Mouse (Mus musculus) ES-E14 (cell line): ENCODE measurements around the gene Zfp609.

Source experiments
- MAFK ChIP-seq: IDR thresholded peaks from 2 replicates; pipeline ENCODE4 v1.6.1; 2014; ENCODE audit warnings: mild to moderate bottlenecking, low read depth, low read length, inconsistent platforms; ENCODE audit not compliant: insufficient read depth
- ZC3H11A ChIP-seq: IDR thresholded peaks from 2 replicates; pipeline ENCODE4 v1.6.1; 2012; ENCODE audit warnings: low read depth, mild to moderate bottlenecking, inconsistent platforms, low read length, borderline replicate concordance

DNA sequence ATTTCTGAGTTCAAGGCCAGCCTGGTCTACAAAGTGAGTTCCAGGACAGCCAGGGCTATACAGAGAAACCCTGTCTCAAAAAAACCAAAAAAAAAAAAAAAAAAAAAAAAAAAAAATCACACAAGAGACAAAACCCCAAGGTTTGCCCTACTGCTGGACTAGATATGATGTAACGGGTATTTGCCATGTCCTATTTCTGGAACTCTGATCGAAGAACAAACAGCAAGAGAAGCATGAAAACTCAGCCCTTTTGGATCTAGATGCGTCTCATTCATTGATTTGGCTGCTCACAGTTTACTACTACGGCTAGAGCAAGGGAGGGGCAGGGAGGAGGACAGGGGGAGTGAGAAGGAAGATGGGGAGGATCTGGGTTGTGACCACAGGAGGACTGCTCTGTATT is 5.4 kb downstream of the Zfp609 start:
- no peak for TF ChIP-seq ZC3H11A
- TF ChIP-seq MAFK, result no peak
